Mouse (Mus musculus) E14TG2a.4 (cell line): ENCODE results near the gene Ssh1.

Experiments used
- CTCF ChIP-seq: conservative IDR thresholded peaks from 2 replicates; pipeline ENCODE4 v1.5.1; 2014; ENCODE audit warnings: low read length
- NANOG ChIP-seq: IDR thresholded peaks from 2 replicates; pipeline ENCODE4 v1.6.1; 2014; ENCODE audit warnings: borderline replicate concordance, low read length, mixed read lengths
- POU5F1 ChIP-seq: IDR thresholded peaks from 2 replicates; pipeline ENCODE4 v1.6.1; 2014; ENCODE audit warnings: low read length, borderline replicate concordance

- TF ChIP-seq CTCF (no peak), POU5F1 (no peak), NANOG (no peak)
Observed at GRCm38 (mm10) chr5:113929526-113929925, 64.2 kb downstream of the Ssh1 start.
